Mouse (Mus musculus) liver, embryonic 14.5 days (tissue): ENCODE results near the gene Agbl1.

Experiments
- CTCF ChIP-seq: IDR thresholded peaks from 2 replicates; pipeline ENCODE4 v1.5.1; 2016; ENCODE audit warnings: antibody characterized with exemption, low read depth, control low read depth
- EP300 ChIP-seq: IDR thresholded peaks from 2 replicates; pipeline ENCODE4 v1.6.1; 2016; ENCODE audit warnings: antibody characterized with exemption, low read depth

GRCm38 (mm10) chr7:77076033-77076432, 846.3 kb downstream of the Agbl1 start:
- TF ChIP-seq CTCF (no peak), EP300 (no peak)
